Mouse (Mus musculus) telencephalon, adult 2 months (tissue): Measurements from ENCODE around the gene Tmem110.

ENCODE experiments used
- DNase-seq: peaks from one replicate; pipeline ENCODE4 v3.0.0-alpha.2; 2011; ENCODE audit warnings: low read depth, low spot score

Gene Tmem110

GRCm38 (mm10) chr14:30825476-30826131 lies at the start of gene Tmem110:
Tmem110 (plus strand) TSS chr14:30825590.
- peak; percentile 55 for DNase-seq

- DNase-seq, result no peak
These were observed 40.8 kb upstream of the Tmem110 start for GRCm38 (mm10) chr14:30784614-30785013.

GRCm38 (mm10) chr14:30789471-30789870 lies 35.9 kb upstream of the Tmem110 start:
- DNase-seq, result peak; percentile 35

GRCm38 (mm10) chr14:30792871-30793270 lies 32.5 kb upstream of the Tmem110 start:
- no peak for DNase-seq

GRCm38 (mm10) chr14:30801756-30802155 lies 23.6 kb upstream of the Tmem110 start:
- no peak for DNase-seq

GRCm38 (mm10) chr14:30821136-30821535 lies 4.3 kb upstream of the Tmem110 start:
- DNase-seq, result no peak

- DNase-seq, result no peak
These were observed 864 bp upstream of the Tmem110 start for GRCm38 (mm10) chr14:30824456-30824995.

GRCm38 (mm10) chr14:30825021-30825475 lies 342 bp upstream of the Tmem110 start:
- no peak for DNase-seq

GRCm38 (mm10) chr14:30826174-30827140 lies 1.1 kb downstream of the Tmem110 start:
- no peak for DNase-seq

- DNase-seq, result no peak
These were observed 2.1 kb downstream of the Tmem110 start for GRCm38 (mm10) chr14:30827480-30827879.

- no peak for DNase-seq
These were observed 2.7 kb downstream of the Tmem110 start for GRCm38 (mm10) chr14:30828077-30828476.

- DNase-seq, result no peak
These were observed 3.5 kb downstream of the Tmem110 start for GRCm38 (mm10) chr14:30828635-30829460.

GRCm38 (mm10) chr14:30837416-30837996 lies 12.1 kb downstream of the Tmem110 start:
- no peak for DNase-seq

- no peak for DNase-seq
These were observed 18.3 kb downstream of the Tmem110 start for GRCm38 (mm10) chr14:30843701-30844100.

GRCm38 (mm10) chr14:30850504-30850903 lies 25.1 kb downstream of the Tmem110 start:
- no peak for DNase-seq

GRCm38 (mm10) chr14:30852325-30852724 lies 26.9 kb downstream of the Tmem110 start:
- no peak for DNase-seq

GRCm38 (mm10) chr14:30855316-30855715 lies 29.9 kb downstream of the Tmem110 start:
- no peak for DNase-seq

GRCm38 (mm10) chr14:30856885-30857507 lies 31.6 kb downstream of the Tmem110 start:
- no peak for DNase-seq

- DNase-seq, result no peak
These were observed 32.6 kb downstream of the Tmem110 start for GRCm38 (mm10) chr14:30857990-30858389.

GRCm38 (mm10) chr14:30861421-30862125 lies 36.2 kb downstream of the Tmem110 start:
- DNase-seq, result no peak
